Mouse (Mus musculus): Measurements from ENCODE around the gene Scd3. TPM values are rescaled to one million over a fixed set of nuclear protein-coding genes. Genes with fewer than 3 reads are reported as not detected.
"Not testable (repeated sequence)": the region's sequence is repeated elsewhere in the genome, so short reads cannot be mapped to it uniquely, and the experiment has no call there.

Scd3 gene
- polyA plus RNA-seq, 1 experiment from 2014 or later: 0.32 TPM

DNA sequence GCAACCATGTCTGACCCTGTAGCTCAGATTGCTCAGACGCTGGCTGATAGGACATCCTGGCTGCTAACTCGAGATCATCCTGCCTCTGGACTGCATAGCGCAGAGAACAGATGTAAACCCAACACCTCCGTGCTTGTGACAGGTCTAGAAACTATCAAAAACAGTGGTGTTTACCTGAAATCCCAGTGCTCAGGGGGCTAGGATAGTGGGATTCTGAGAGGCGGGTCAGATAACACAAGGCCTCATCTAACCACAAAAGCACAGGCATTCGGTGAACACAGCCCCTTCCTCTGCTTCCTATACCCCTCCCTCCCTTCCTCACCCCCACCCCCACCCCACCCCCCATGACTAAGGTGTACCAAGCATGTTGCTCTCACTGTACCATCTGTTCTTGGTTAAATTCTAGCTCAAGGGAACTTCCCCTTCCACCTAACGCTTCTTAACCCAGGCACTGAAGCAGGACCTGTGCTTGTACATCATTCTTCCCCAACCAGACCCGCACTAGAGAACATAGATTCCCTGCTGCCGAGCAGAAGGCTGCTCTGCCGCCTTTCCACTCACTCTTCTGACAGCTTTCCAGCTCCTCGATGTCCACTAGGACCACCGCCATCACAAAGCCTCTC, 49.0 kb downstream of the Scd3 start:
- Histone ChIP-seq H3K27me3 (ENCODE audit: control insufficient read depth, insufficient read depth, low read length) (no peaks in the 10 kb centered on the region), H3K36me3 (ENCODE audit: control insufficient read depth, insufficient read depth, low read length) (no peaks in the 10 kb centered on the region), H3K4me2 (ENCODE audit: low read length) (no peak overlapping the region), H3K9me3 (ENCODE audit: control insufficient read depth, low read length) (no peaks in the 10 kb centered on the region), H3K9ac (ENCODE audit: low read length) (no peak overlapping the region), H3K27ac (replicated peaks in 1 of 2; ENCODE audit: control insufficient read depth in 1 of 2, insufficient read depth in 1 of 2, low read depth in 2 of 2, low read length in 2 of 2) (no peak overlapping the region), H3K4me3 (ENCODE audit: control insufficient read depth in 1 of 2, insufficient read depth in 1 of 2, low read depth in 1 of 2, low read length in 2 of 2) (no peak overlapping the region), H3K4me1 (ENCODE audit: control insufficient read depth in 2 of 2, insufficient read depth in 2 of 2, low read length in 2 of 2) (peaks cover 13 to 14% of the 10 kb centered on the region in 2 experiments)
- ATAC-seq (ENCODE audit: insufficient number of reproducible peaks, insufficient read depth, low FRiP score, low read depth): no peak
- WGBS: 69% methylated on average over 12 of the region's 12 CpGs

DNA sequence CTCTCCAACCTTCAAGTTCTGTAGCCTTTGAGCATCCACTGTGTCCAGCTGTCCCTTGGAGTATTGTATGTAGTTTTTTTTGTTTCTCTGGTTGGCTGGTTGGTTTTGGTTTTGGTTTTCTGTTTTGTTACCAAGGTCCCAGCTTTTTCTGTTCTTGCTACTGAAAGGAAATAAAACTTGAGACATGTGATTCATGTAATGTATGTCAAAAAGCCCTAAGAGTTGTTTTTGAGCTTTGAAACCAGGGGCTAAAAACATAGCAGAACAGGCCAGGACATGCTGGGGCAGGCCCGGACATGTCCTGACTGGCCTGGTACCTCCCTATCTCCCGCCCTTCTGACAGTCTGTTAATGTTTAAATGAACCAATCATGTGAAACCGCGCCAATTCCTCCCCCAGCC, 51.0 kb downstream of the Scd3 start:
- not testable (repeated sequence) for H3K27ac ChIP-seq (replicated peaks in 1 of 2; ENCODE audit: control insufficient read depth in 1 of 2, insufficient read depth in 1 of 2, low read depth in 2 of 2, low read length in 2 of 2); H3K4me1 ChIP-seq (ENCODE audit: control insufficient read depth in 2 of 2, insufficient read depth in 2 of 2, low read length in 2 of 2); H3K9ac ChIP-seq (ENCODE audit: low read length); H3K4me3 ChIP-seq (ENCODE audit: control insufficient read depth in 1 of 2, insufficient read depth in 1 of 2, low read depth in 1 of 2, low read length in 2 of 2); H3K4me2 ChIP-seq (ENCODE audit: low read length); H3K9me3 ChIP-seq (ENCODE audit: control insufficient read depth, low read length); ATAC-seq (ENCODE audit: insufficient number of reproducible peaks, insufficient read depth, low FRiP score, low read depth); H3K27me3 ChIP-seq (ENCODE audit: control insufficient read depth, insufficient read depth, low read length); H3K36me3 ChIP-seq (ENCODE audit: control insufficient read depth, insufficient read depth, low read length)
- WGBS: 92% methylated on average over 2 of the region's 4 CpGs

DNA sequence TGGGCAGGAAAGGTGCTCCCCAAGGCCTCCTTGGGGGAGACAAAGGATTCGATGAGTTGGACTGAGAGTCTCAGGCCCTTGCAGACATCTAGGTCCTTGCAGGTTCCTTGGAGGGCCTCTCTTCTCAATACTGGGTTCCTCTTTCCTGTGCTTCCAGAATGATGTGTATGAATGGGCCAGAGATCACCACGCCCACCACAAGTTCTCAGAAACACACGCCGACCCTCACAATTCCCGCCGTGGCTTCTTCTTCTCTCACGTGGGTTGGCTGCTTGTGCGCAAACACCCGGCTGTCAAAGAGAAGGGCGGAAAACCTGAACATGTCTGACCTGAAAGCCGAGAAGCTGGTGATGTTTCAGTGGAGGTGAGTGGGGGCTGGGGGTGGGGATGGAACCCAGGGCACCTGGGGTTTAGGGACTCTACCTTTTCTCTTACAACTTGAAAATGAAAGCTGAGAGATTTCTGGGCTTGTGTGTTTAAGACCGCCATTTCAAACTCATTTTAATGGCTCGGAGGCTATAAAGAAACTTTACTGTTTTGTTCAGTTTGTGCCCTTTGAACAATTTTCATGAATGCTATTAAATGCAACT, 54.4 kb downstream of the Scd3 start:
- Histone ChIP-seq H3K9ac (ENCODE audit: low read length) (no peak overlapping the region), H3K4me3 (ENCODE audit: control insufficient read depth in 1 of 2, insufficient read depth in 1 of 2, low read depth in 1 of 2, low read length in 2 of 2) (no peak overlapping the region), H3K4me2 (ENCODE audit: low read length) (no peak overlapping the region), H3K27ac (replicated peaks in 1 of 2; ENCODE audit: control insufficient read depth in 1 of 2, insufficient read depth in 1 of 2, low read depth in 2 of 2, low read length in 2 of 2) (no peak overlapping the region), H3K27me3 (ENCODE audit: control insufficient read depth, insufficient read depth, low read length) (no peaks in the 10 kb centered on the region), H3K36me3 (ENCODE audit: control insufficient read depth, insufficient read depth, low read length) (no peaks in the 10 kb centered on the region), H3K4me1 (ENCODE audit: control insufficient read depth in 2 of 2, insufficient read depth in 2 of 2, low read length in 2 of 2) (peaks cover 0 to 6% of the 10 kb centered on the region in 2 experiments; a peak in 1 of 4 replicates), H3K9me3 (ENCODE audit: control insufficient read depth, low read length) (no peaks in the 10 kb centered on the region)
- no peak for ATAC-seq (ENCODE audit: insufficient number of reproducible peaks, insufficient read depth, low FRiP score, low read depth)
- 92% methylated on average over 13 of the region's 13 CpGs for whole genome bisulfite sequencing

DNA sequence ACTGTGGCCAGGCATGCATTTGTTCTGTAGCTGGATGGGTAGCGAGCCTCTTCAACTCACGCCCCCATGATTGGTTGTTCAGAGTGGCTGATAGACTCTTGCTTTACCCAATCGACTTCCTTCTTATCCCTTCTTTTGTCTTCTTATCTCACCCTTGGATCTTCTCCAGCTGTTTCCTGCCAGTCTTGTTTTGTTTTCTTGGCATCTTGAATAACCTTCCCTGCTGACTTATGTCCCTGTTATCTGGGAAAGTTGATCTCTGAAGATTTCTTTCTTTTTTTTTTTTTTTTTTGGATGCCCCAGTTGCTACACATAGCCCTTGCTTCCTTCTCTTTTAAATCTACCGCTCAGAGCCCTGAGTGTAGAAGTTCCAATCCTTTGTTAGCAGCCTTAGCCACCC, 56.4 kb downstream of the Scd3 start:
- H3K4me2 ChIP-seq (ENCODE audit: low read length): no peak overlapping the region
- no peaks in the 10 kb centered on the region for H3K36me3 ChIP-seq (ENCODE audit: control insufficient read depth, insufficient read depth, low read length)
- H3K27me3 ChIP-seq (ENCODE audit: control insufficient read depth, insufficient read depth, low read length): no peaks in the 10 kb centered on the region
- 56% methylated on average over 4 of the region's 4 CpGs for WGBS
- ATAC-seq (ENCODE audit: insufficient number of reproducible peaks, insufficient read depth, low FRiP score, low read depth): no peak
- H3K4me1 ChIP-seq (ENCODE audit: control insufficient read depth in 2 of 2, insufficient read depth in 2 of 2, low read length in 2 of 2): peaks cover 0 to 6% of the 10 kb centered on the region in 2 experiments; a peak in 1 of 4 replicates
- H3K27ac ChIP-seq (replicated peaks in 1 of 2; ENCODE audit: control insufficient read depth in 1 of 2, insufficient read depth in 1 of 2, low read depth in 2 of 2, low read length in 2 of 2): no peak overlapping the region
- no peaks in the 10 kb centered on the region for H3K9me3 ChIP-seq (ENCODE audit: control insufficient read depth, low read length)
- no peak overlapping the region for H3K9ac ChIP-seq (ENCODE audit: low read length)
- H3K4me3 ChIP-seq (ENCODE audit: control insufficient read depth in 1 of 2, insufficient read depth in 1 of 2, low read depth in 1 of 2, low read length in 2 of 2): no peak overlapping the region

DNA sequence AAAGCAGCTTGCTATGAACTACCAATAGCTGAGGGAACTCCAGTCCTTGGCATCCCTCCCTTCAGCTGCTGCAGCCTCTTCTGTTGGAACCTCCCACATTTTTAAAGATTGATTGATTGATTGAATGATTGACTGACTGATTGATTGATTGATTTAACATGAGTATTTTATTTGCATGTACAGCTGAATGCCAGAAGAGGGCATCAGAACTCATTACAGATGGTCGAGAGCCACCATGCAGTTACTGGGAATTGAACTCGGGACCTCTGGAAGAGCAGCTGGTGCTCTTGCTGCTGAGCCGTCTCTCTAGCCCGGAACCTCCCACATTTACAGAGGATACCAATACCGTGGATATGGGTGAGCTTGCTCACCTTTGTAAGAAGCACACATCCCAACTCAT, 57.4 kb downstream of the Scd3 start:
- no peak overlapping the region for H3K9ac ChIP-seq (ENCODE audit: low read length)
- H3K27me3 ChIP-seq (ENCODE audit: control insufficient read depth, insufficient read depth, low read length): no peaks in the 10 kb centered on the region
- no peak overlapping the region for H3K4me3 ChIP-seq (ENCODE audit: control insufficient read depth in 1 of 2, insufficient read depth in 1 of 2, low read depth in 1 of 2, low read length in 2 of 2)
- H3K27ac ChIP-seq (replicated peaks in 1 of 2; ENCODE audit: control insufficient read depth in 1 of 2, insufficient read depth in 1 of 2, low read depth in 2 of 2, low read length in 2 of 2): no peak overlapping the region
- H3K4me2 ChIP-seq (ENCODE audit: low read length): no peak overlapping the region
- no peaks in the 10 kb centered on the region for H3K36me3 ChIP-seq (ENCODE audit: control insufficient read depth, insufficient read depth, low read length)
- ATAC-seq (ENCODE audit: insufficient number of reproducible peaks, insufficient read depth, low FRiP score, low read depth): no peak
- WGBS: 84% methylated on average over 5 of the region's 5 CpGs
- H3K4me1 ChIP-seq (ENCODE audit: control insufficient read depth in 2 of 2, insufficient read depth in 2 of 2, low read length in 2 of 2): no peaks in the 10 kb centered on the region
- no peaks in the 10 kb centered on the region for H3K9me3 ChIP-seq (ENCODE audit: control insufficient read depth, low read length)

DNA sequence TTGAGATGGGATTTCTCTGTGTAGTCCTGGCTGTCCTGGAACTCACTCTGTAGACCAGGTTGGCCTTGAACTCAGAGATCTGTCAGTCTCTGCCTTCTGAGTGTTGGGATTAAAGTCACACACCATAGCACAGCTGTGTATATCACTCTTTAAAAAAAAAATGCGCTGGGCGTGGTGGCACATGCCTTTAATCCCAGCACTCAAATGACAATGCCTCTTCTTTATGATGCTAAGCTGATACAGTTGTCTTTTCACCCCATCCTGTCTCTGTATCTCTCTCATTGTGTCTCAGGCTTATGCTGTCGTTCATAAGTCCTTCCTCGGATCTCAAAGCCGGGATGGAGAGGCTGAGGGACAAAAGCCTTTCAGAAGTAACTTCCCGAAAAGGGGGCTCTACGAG, 58.7 kb downstream of the Scd3 start:
- Histone ChIP-seq H3K27me3 (ENCODE audit: control insufficient read depth, insufficient read depth, low read length) (no peaks in the 10 kb centered on the region), H3K27ac (replicated peaks in 1 of 2; ENCODE audit: control insufficient read depth in 1 of 2, insufficient read depth in 1 of 2, low read depth in 2 of 2, low read length in 2 of 2) (no peak overlapping the region), H3K4me1 (ENCODE audit: control insufficient read depth in 2 of 2, insufficient read depth in 2 of 2, low read length in 2 of 2) (no peaks in the 10 kb centered on the region), H3K9me3 (ENCODE audit: control insufficient read depth, low read length) (no peaks in the 10 kb centered on the region), H3K36me3 (ENCODE audit: control insufficient read depth, insufficient read depth, low read length) (no peaks in the 10 kb centered on the region), H3K4me3 (ENCODE audit: control insufficient read depth in 1 of 2, insufficient read depth in 1 of 2, low read depth in 1 of 2, low read length in 2 of 2) (no peak overlapping the region), H3K4me2 (ENCODE audit: low read length) (no peak overlapping the region), H3K9ac (ENCODE audit: low read length) (no peak overlapping the region)
- 79% methylated on average over 7 of the region's 7 CpGs for WGBS
- no peak for ATAC-seq (ENCODE audit: insufficient number of reproducible peaks, insufficient read depth, low FRiP score, low read depth)

DNA sequence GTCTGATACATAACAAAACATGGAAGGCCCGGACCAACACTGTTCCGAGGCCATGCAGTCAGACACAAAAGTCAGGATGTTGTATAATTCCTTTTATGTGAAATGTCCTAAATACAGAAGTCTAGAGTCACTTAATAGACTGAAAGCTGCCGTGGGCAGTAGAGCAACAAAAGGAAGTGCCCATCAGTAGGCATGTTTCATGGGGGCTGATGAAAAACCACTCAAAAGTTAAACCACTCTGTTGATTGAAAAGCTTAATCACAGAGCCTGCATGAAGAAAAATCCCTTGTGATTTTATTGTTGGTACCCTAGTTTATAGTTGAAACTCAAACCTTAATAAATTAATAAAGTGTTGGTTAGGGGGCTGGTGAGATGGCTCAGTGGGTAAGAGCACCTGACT, 60.5 kb downstream of the Scd3 start:
- no peak overlapping the region for H3K9ac ChIP-seq (ENCODE audit: low read length)
- H3K4me2 ChIP-seq (ENCODE audit: low read length): no peak overlapping the region
- no peak for ATAC-seq (ENCODE audit: insufficient number of reproducible peaks, insufficient read depth, low FRiP score, low read depth)
- H3K4me1 ChIP-seq (ENCODE audit: control insufficient read depth in 2 of 2, insufficient read depth in 2 of 2, low read length in 2 of 2): peaks cover 2 to 5% of the 10 kb centered on the region in 2 experiments; a peak in 3 of 4 replicates
- no peaks in the 10 kb centered on the region for H3K27me3 ChIP-seq (ENCODE audit: control insufficient read depth, insufficient read depth, low read length)
- no peaks in the 10 kb centered on the region for H3K9me3 ChIP-seq (ENCODE audit: control insufficient read depth, low read length)
- H3K27ac ChIP-seq (replicated peaks in 1 of 2; ENCODE audit: control insufficient read depth in 1 of 2, insufficient read depth in 1 of 2, low read depth in 2 of 2, low read length in 2 of 2): no peak overlapping the region
- no peaks in the 10 kb centered on the region for H3K36me3 ChIP-seq (ENCODE audit: control insufficient read depth, insufficient read depth, low read length)
- 84% methylated on average over 3 of the region's 3 CpGs for WGBS
- no peak overlapping the region for H3K4me3 ChIP-seq (ENCODE audit: control insufficient read depth in 1 of 2, insufficient read depth in 1 of 2, low read depth in 1 of 2, low read length in 2 of 2)

DNA sequence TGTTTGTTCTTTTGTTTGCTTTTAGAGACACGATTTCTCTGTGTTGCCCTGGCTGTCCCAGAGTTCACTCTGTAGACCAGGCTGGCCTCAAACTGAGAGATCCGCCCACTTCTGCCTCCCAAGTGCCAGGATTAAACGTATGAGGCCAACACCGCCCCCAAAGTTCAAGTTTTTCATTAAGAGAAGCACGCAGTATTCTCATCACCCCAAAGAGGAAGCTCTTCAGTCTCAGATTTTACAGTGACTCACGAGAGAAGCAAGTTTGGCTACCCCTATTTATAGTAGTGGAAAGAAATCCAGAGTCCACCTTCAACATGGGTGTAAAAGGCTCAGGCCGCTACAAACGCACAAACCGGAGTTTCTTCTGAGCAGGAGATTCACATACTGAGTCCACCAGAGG, 61.2 kb downstream of the Scd3 start:
- no peak overlapping the region for H3K27ac ChIP-seq (replicated peaks in 1 of 2; ENCODE audit: control insufficient read depth in 1 of 2, insufficient read depth in 1 of 2, low read depth in 2 of 2, low read length in 2 of 2)
- H3K4me2 ChIP-seq (ENCODE audit: low read length): no peak overlapping the region
- ATAC-seq (ENCODE audit: insufficient number of reproducible peaks, insufficient read depth, low FRiP score, low read depth): no peak
- no peak overlapping the region for H3K9ac ChIP-seq (ENCODE audit: low read length)
- no peaks in the 10 kb centered on the region for H3K27me3 ChIP-seq (ENCODE audit: control insufficient read depth, insufficient read depth, low read length)
- H3K36me3 ChIP-seq (ENCODE audit: control insufficient read depth, insufficient read depth, low read length): no peaks in the 10 kb centered on the region
- H3K4me1 ChIP-seq (ENCODE audit: control insufficient read depth in 2 of 2, insufficient read depth in 2 of 2, low read length in 2 of 2): peaks cover 2 to 5% of the 10 kb centered on the region in 2 experiments; a peak in 3 of 4 replicates
- WGBS: 65% methylated on average over 9 of the region's 9 CpGs
- H3K4me3 ChIP-seq (ENCODE audit: control insufficient read depth in 1 of 2, insufficient read depth in 1 of 2, low read depth in 1 of 2, low read length in 2 of 2): no peak overlapping the region
- no peaks in the 10 kb centered on the region for H3K9me3 ChIP-seq (ENCODE audit: control insufficient read depth, low read length)

Measured in heart, embryonic 14.5 days (tissue).